Mouse (Mus musculus) hindbrain, postnatal 0 days (tissue): ENCODE results near the gene Capn5. TPM values are rescaled to one million over a fixed set of nuclear protein-coding genes. Genes with fewer than 3 reads are reported as not detected.

Experiments
- ATAC-seq: fragments of 200-750 bp; cut with Nextera tagmentation; 2 replicates; pipeline ENCODE4 v1.8.0; 2017; ENCODE audit warnings: mild to moderate bottlenecking, moderate TSS enrichment, moderate library complexity
- DNase-seq: peaks from one replicate; pipeline ENCODE4 v3.0.0-alpha.2; 2015; ENCODE audit warnings: low spot score
- H3K27ac ChIP-seq: fragments of 300-500 bp; sonication (generic); 2 replicates; pipeline ENCODE4 v1.5.1; 2014; ENCODE audit warnings: mild to moderate bottlenecking
- H3K27me3 ChIP-seq: fragments of 300-500 bp; sonication (generic); 2 replicates; pipeline ENCODE4 v1.6.1; 2014; ENCODE audit warnings: low read length, mixed read lengths; ENCODE audit not compliant: insufficient read depth
- H3K36me3 ChIP-seq: fragments of 300-500 bp; sonication (generic); 2 replicates; pipeline ENCODE4 v1.6.1; 2014; ENCODE audit warnings: low read length, mixed read lengths; ENCODE audit not compliant: insufficient read depth
- H3K4me1 ChIP-seq: fragments of 300-500 bp; sonication (generic); 2 replicates; pipeline ENCODE4 v1.6.1; 2014; ENCODE audit warnings: antibody characterized with exemption, low read length, mixed read lengths; ENCODE audit not compliant: insufficient read depth
- H3K4me2 ChIP-seq: fragments of 300-500 bp; sonication (generic); 2 replicates; pipeline ENCODE4 v1.6.1; 2014; ENCODE audit warnings: low read depth, mild to moderate bottlenecking, low read length, moderate library complexity, mixed read lengths
- H3K4me3 ChIP-seq: fragments of 300-500 bp; sonication (generic); 2 replicates; pipeline ENCODE4 v1.5.1; 2014; ENCODE audit warnings: low read length
- H3K9ac ChIP-seq: fragments of 300-500 bp; sonication (generic); replicated peaks from 2 replicates; pipeline ENCODE4 v1.6.1; 2014; ENCODE audit warnings: mild to moderate bottlenecking, low read length, moderate library complexity, mixed read lengths
- H3K9me3 ChIP-seq: fragments of 300-500 bp; sonication (generic); 2 replicates; pipeline ENCODE4 v1.6.1; 2016; ENCODE audit warnings: low read length, mixed read lengths
- CTCF ChIP-seq: IDR thresholded peaks from 2 replicates; pipeline ENCODE4 v1.5.1; 2016; ENCODE audit warnings: antibody characterized with exemption, control low read depth, low read depth
- whole genome bisulfite sequencing: fragments of 180-500 bp; shearing (Covaris S2); extraction: QIAGEN DNeasy Blood & Tissue Kit; methylation state at CpG from one replicate; pipeline ENCODE4 v1.1.7; 2014; 5-methylcytosine and 5-hydroxymethylcytosine counted together
- polyA plus RNA-seq: library from polyadenylated mRNA; unstranded; fragments of >200 nt; fragmentation: Nextera tagmentation; extraction: Ambion mirVana; gene quantifications from 2 replicates; pipeline ENCODE4 v1.2.1, GENCODE M21; 2015
- total RNA-seq: library from RNA; depleted of rRNA; stranded (reverse); fragments of >200 nt; gene quantifications from 2 replicates; pipeline ENCODE4 v1.2.3, GENCODE M21; 2014

Gene Capn5
- total and polyA plus RNA-seq, 2 experiments from 2014 or later = 23.0 to 48.5 TPM

DNA sequence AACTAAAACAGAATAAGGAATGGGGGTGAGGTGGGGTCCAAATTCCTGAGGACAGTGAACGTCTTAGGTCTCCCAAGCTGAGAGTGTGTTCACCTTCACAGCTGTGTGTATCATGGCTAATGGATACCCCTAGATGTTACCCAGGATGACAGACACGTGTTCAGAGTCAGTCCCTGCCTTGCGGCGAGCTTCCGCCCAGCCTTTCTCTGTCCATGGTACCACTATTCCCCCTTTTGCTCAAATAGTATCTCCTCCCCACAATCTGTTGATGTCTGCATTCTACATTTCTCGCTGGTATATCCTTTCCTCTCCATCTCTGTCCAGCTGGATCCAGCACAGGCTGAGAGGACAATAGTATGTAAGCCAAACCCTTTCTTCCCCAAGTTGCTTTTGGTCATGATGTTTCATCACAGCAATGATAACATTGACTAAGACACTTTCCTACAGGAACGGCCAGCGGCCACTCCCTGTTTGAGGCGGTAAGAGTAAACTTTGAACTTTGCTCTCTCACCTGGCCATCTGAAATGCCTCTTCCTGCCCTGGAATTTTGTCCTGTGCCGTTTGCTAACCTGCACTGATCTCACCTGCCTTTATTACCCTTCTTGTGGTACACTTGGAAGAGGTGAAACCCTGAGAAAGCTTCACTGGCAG, 17.2 kb upstream of the Capn5 start:
- DNase-seq (no peak), ATAC-seq (no peak)
- 0 out of 2 replicates have a peak, but pooled peaks cover 3% of the 10 kb centered on the region for H3K4me1 ChIP-seq
- H3K4me2 ChIP-seq = no peak overlapping the region
- H3K9me3 ChIP-seq = no peaks in the 10 kb centered on the region
- H3K4me3 ChIP-seq = no peak overlapping the region
- no peak overlapping the region for H3K27ac ChIP-seq
- peaks cover 19% of the 10 kb centered on the region for H3K27me3 ChIP-seq
- H3K36me3 ChIP-seq = no peaks in the 10 kb centered on the region
- WGBS = 64% methylated on average over 10 of the region's 10 CpGs
- H3K9ac ChIP-seq = no peak overlapping the region
- no peak for TF ChIP-seq CTCF

DNA sequence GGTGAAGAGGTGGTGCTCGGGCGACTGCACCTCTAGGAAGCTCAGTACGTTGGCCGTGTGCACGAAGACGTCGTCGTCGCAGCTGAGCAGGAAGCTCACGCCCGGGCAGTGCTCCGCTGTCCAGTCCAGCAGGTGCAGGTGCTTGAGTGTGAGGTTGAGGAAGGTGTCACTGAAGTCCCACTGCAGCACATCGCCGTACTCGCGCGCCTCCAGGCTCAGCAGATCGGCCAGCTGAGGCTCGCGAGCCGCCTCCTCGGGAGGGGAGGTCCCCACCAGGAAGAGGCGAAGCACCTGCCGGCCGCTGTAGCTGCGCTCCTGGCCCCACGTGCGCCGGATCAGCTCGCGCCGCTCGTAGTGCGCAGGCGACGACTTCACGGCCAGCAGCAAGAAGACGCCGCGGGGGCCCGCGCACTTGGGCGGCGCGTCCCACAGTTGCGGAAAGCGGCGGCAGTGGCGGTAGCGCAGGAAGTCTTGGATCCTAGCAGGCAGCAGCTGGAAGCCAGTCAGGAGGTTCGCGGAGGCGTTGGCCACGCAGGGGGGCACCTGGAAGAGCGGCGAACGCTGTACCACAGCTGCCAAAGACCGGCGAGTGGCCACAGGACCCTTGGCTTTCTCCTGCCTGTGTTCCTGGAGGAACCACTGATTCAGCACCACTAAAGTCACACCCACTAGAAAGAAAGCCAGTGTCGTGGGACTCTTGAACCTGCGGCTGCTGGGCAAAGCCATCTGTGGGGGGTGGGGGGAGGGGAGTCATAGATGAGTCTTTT, 16.1 kb upstream of the Capn5 start:
- 2% methylated on average over 61 of the region's 61 CpGs for WGBS
- Histone ChIP-seq H3K27ac (no peak overlapping the region), H3K4me2 (peak overlapping the region; percentile 70), H3K4me3 (peak overlapping the region; percentile 38), H3K36me3 (no peaks in the 10 kb centered on the region), H3K9me3 (no peaks in the 10 kb centered on the region), H3K4me1 (0 out of 2 replicates have a peak, but pooled peaks cover 3% of the 10 kb centered on the region), H3K27me3 (peaks cover 19% of the 10 kb centered on the region), H3K9ac (peak overlapping the region; percentile 40; the same call in 1 of the 2 replicates)
- no peak for TF ChIP-seq CTCF
- ATAC-seq (peak; percentile 72), DNase-seq (peak; percentile 57)

DNA sequence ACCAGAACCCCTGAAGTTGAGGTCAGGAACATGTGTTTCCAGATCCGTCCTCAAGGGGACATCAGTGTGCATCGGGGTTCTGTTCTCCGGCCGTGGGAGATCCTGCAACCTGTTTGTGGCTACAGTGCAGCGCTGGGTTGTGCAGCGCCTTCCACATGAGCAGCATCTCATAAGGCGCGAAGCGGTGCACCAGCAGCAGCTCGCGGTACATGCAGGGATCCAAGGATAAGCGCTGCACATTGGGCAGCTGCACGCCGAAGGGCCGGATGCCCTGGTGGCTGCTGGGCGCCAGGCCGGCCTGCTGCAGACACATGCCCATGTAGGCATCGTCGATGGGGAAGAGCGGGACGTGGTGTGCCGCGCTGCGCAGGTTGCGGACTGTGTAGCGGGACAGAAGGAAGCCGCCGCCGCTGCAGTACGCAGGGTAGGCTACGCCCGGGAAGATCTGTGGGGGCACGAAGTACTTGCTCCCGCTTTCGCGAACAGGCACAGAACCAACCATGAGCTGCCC, 15.5 kb upstream of the Capn5 start:
- peak; percentile 78 for ATAC-seq
- Histone ChIP-seq H3K27ac (no peak overlapping the region), H3K4me1 (0 out of 2 replicates have a peak, but pooled peaks cover 3% of the 10 kb centered on the region), H3K9ac (peak overlapping the region; percentile 40; the same call in 1 of the 2 replicates), H3K9me3 (no peaks in the 10 kb centered on the region), H3K27me3 (peaks cover 19% of the 10 kb centered on the region), H3K36me3 (no peaks in the 10 kb centered on the region), H3K4me3 (peak overlapping the region; percentile 38), H3K4me2 (peak overlapping the region; percentile 70)
- DNase-seq = peak; percentile 71
- TF ChIP-seq CTCF = peak; percentile 71
- WGBS = 2% methylated on average over 36 of the region's 36 CpGs

DNA sequence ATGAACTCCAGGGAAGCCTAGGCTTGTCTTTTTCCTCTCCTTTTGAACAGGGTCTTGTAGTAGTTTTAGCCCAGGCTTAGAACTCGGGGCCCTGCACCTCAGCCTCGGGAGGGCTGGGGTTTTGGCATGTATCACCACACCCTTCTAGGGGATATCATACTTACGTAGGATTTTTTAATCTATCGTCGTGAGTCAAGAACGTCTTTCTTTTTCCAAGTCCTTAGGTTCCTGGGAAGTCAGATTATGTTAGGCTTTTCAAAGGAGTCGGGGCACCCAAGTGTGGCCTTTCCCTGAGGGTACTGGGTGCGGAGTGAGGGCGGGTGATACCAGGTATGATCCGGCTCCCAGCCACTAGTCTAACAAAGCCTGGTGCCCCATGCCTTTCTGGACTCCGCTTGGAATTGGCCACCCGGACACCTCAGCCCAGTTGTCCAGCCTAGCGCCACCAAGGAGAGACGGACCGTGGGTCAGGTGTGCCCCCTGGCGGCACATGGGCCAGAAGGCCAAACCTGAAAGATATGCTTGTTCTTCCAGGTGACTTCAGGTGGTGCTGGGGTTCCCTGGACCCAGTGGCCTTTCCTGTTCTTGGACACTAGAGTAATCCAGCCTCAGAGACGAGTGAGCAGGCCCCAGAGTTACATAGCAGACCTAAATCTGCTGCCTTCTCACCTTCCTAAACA, 13.6 kb upstream of the Capn5 start:
- no peak overlapping the region for H3K4me2 ChIP-seq
- H3K4me3 ChIP-seq = no peak overlapping the region
- ATAC-seq = no peak
- 72% methylated on average over 17 of the region's 17 CpGs for WGBS
- no peak overlapping the region for H3K9ac ChIP-seq
- H3K27ac ChIP-seq = no peak overlapping the region
- H3K4me1 ChIP-seq = 0 out of 2 replicates have a peak, but pooled peaks cover 3% of the 10 kb centered on the region
- no peaks in the 10 kb centered on the region for H3K36me3 ChIP-seq
- TF ChIP-seq CTCF = peak; percentile 55
- no peaks in the 10 kb centered on the region for H3K9me3 ChIP-seq
- H3K27me3 ChIP-seq = peaks cover 19% of the 10 kb centered on the region
- peak; percentile 23 for DNase-seq

DNA sequence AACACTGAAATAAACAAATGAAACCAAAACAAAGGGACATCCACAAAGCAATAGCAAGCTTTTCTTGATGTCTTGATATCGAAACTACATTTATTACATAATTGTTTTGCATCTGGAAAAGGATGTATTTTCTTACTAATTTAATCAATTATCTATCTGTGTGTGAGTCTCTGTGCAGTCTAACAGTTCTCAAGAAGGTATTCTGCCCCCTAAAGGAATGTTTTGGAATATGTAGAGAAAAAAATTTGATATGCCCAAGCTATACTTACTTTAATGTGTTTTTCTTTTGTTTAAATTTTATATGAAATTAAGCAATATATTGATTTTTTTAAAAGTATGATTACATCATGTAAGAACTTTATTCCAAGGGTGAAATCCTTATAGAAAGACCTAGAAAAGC, 12.5 kb upstream of the Capn5 start:
- Histone ChIP-seq H3K27ac (no peak overlapping the region), H3K36me3 (no peaks in the 10 kb centered on the region), H3K27me3 (peaks cover 14% of the 10 kb centered on the region), H3K4me3 (no peak overlapping the region), H3K4me1 (0 out of 2 replicates have a peak, but pooled peaks cover 3% of the 10 kb centered on the region), H3K9ac (no peak overlapping the region), H3K9me3 (no peaks in the 10 kb centered on the region), H3K4me2 (no peak overlapping the region)
- WGBS = 93% methylated on average over 1 of the region's 1 CpGs
- DNase-seq (peak; percentile 54), ATAC-seq (no peak)
- TF ChIP-seq CTCF = peak; percentile 43

DNA sequence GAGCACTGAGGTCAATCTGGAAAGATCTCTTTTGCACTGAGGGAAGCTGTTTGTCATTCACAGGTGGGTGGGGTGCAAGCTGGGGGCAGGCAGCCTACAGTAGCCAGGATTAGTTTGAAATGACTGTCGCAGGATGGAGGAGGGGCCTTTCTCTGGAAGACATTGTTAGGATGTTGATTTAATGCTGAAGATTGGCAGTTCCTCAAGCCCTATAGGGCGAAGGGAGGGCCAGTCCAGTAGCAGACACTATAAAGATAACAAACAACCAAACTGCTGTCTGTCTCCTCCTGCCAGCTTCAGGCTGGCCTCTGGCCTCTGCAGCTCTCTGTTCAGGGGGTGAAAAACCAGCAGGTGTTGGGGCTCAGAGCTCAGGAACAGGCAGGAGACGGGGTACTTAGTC, 11.7 kb upstream of the Capn5 start:
- Histone ChIP-seq H3K27ac (no peak overlapping the region), H3K4me3 (no peak overlapping the region), H3K9ac (no peak overlapping the region), H3K4me2 (no peak overlapping the region), H3K36me3 (no peaks in the 10 kb centered on the region), H3K9me3 (no peaks in the 10 kb centered on the region), H3K27me3 (peaks cover 9% of the 10 kb centered on the region), H3K4me1 (0 out of 2 replicates have a peak, but pooled peaks cover 3% of the 10 kb centered on the region)
- no peak for ATAC-seq
- TF ChIP-seq CTCF = no peak
- 52% methylated on average over 3 of the region's 3 CpGs for WGBS
- no peak for DNase-seq
